Mouse (Mus musculus): ENCODE measurements at regions not wholly inside any gene's neighbourhood (a gene's known extent, or its start where the extent isn't known, plus 50 kb on each side); places are given as distances from the start of the nearest gene placed in this dataset.

- WGBS: 84% methylated on average over 4 of the region's 4 CpGs
- H3K4me2 ChIP-seq (ENCODE audit: low read depth, low read length): no peak overlapping the region
- ATAC-seq: no peak
These were observed 313.4 kb downstream of the Agtpbp1 start for GRCm38 (mm10) chr13:59271661-59272060.

GRCm38 (mm10) chr13:59266854-59267253 is 318.2 kb downstream of the Agtpbp1 start:
- Histone ChIP-seq H3K36me3 (ENCODE audit: control insufficient read depth, insufficient read depth, low read length) (no peaks in the 10 kb centered on the region), H3K27ac (ENCODE audit: low read length) (no peak overlapping the region), H3K4me2 (ENCODE audit: low read depth, low read length) (no peak overlapping the region), H3K4me3 (ENCODE audit: low read length) (no peak overlapping the region), H3K9me3 (ENCODE audit: control insufficient read depth, low read length) (no peaks in the 10 kb centered on the region), H3K9ac (ENCODE audit: low read depth, low read length) (no peak overlapping the region), H3K27me3 (replicated peaks; ENCODE audit: control insufficient read depth, insufficient read depth, low read length) (no peaks in the 10 kb centered on the region), H3K4me1 (ENCODE audit: control insufficient read depth, insufficient read depth, low read length) (no peaks in the 10 kb centered on the region)
- WGBS: 64% methylated on average over 4 of the region's 4 CpGs
- ATAC-seq: no peak

More at GRCm38 (mm10) chr13:59271661-59272060, 313.4 kb downstream of the Agtpbp1 start:
- H3K9me3 ChIP-seq (ENCODE audit: control insufficient read depth, low read length): no peaks in the 10 kb centered on the region
- H3K4me1 ChIP-seq (ENCODE audit: control insufficient read depth, insufficient read depth, low read length): no peaks in the 10 kb centered on the region
- no peaks in the 10 kb centered on the region for H3K27me3 ChIP-seq (replicated peaks; ENCODE audit: control insufficient read depth, insufficient read depth, low read length)
- H3K27ac ChIP-seq (ENCODE audit: low read length): no peak overlapping the region
- H3K9ac ChIP-seq (ENCODE audit: low read depth, low read length): no peak overlapping the region
- H3K36me3 ChIP-seq (ENCODE audit: control insufficient read depth, insufficient read depth, low read length): no peaks in the 10 kb centered on the region
- H3K4me3 ChIP-seq (ENCODE audit: low read length): no peak overlapping the region

DNA sequence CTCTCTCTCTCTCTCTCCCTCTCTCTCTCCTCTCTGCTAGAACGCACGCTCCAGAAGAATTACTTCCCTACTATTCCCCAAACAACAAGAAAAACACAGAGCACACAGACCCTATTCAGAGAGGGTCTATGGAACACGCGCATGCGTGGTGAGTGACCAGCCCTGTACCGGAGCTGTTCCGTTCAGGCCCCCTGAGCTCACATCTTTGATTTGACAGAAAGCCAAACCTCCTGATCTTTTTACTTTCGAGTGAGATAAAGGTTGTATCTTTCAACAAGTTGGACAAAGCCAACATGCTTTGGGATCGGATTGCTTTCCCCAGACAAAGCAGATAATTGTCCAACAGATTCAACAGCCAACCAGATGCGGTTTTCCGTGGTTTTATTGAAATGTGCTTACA is 320.9 kb downstream of the Agtpbp1 start:
- no peak overlapping the region for H3K4me2 ChIP-seq (ENCODE audit: low read depth, low read length)
- no peaks in the 10 kb centered on the region for H3K9me3 ChIP-seq (ENCODE audit: control insufficient read depth, low read length)
- H3K27me3 ChIP-seq (replicated peaks; ENCODE audit: control insufficient read depth, insufficient read depth, low read length): no peaks in the 10 kb centered on the region
- no peak for ATAC-seq
- no peak overlapping the region for H3K4me3 ChIP-seq (ENCODE audit: low read length)
- H3K4me1 ChIP-seq (ENCODE audit: control insufficient read depth, insufficient read depth, low read length): no peaks in the 10 kb centered on the region
- no peak overlapping the region for H3K9ac ChIP-seq (ENCODE audit: low read depth, low read length)
- no peak overlapping the region for H3K27ac ChIP-seq (ENCODE audit: low read length)
- H3K36me3 ChIP-seq (ENCODE audit: control insufficient read depth, insufficient read depth, low read length): no peaks in the 10 kb centered on the region
- 84% methylated on average over 11 of the region's 11 CpGs for WGBS

DNA sequence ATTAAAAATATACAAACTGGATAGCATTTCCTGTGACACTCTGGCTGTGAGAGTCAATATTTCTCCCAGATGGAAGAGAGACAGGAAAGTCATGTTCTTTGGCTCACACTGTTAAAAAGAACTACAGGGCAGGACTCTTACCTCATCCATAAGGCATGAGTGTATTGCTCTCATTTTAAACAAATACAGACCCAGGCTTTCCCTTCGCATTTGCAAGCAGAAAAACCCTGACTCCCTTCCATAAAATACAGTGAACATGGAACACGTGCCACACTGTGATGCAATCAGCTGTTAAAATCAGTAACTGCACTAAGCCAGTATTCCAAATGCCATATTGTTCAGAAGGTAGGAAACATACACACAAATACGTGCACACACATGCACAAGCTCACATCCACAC is 323.1 kb downstream of the Agtpbp1 start:
- no peaks in the 10 kb centered on the region for H3K27me3 ChIP-seq (replicated peaks; ENCODE audit: control insufficient read depth, insufficient read depth, low read length)
- H3K4me3 ChIP-seq (ENCODE audit: low read length): no peak overlapping the region
- H3K9ac ChIP-seq (ENCODE audit: low read depth, low read length): no peak overlapping the region
- H3K36me3 ChIP-seq (ENCODE audit: control insufficient read depth, insufficient read depth, low read length): no peaks in the 10 kb centered on the region
- no peaks in the 10 kb centered on the region for H3K9me3 ChIP-seq (ENCODE audit: control insufficient read depth, low read length)
- no peak for ATAC-seq
- no peak overlapping the region for H3K4me2 ChIP-seq (ENCODE audit: low read depth, low read length)
- 54% methylated on average over 3 of the region's 3 CpGs for WGBS
- H3K27ac ChIP-seq (ENCODE audit: low read length): no peak overlapping the region
- H3K4me1 ChIP-seq (ENCODE audit: control insufficient read depth, insufficient read depth, low read length): no peaks in the 10 kb centered on the region

GRCm38 (mm10) chr13:59255798-59256435 is 329.1 kb downstream of the Agtpbp1 start:
- Histone ChIP-seq H3K27me3 (replicated peaks; ENCODE audit: control insufficient read depth, insufficient read depth, low read length) (no peaks in the 10 kb centered on the region), H3K9ac (ENCODE audit: low read depth, low read length) (no peak overlapping the region), H3K4me3 (ENCODE audit: low read length) (no peak overlapping the region), H3K9me3 (ENCODE audit: control insufficient read depth, low read length) (no peaks in the 10 kb centered on the region), H3K4me1 (ENCODE audit: control insufficient read depth, insufficient read depth, low read length) (no peaks in the 10 kb centered on the region), H3K4me2 (ENCODE audit: low read depth, low read length) (no peak overlapping the region), H3K27ac (ENCODE audit: low read length) (no peak overlapping the region), H3K36me3 (ENCODE audit: control insufficient read depth, insufficient read depth, low read length) (no peaks in the 10 kb centered on the region)
- no peak for ATAC-seq
- 80% methylated on average over 12 of the region's 12 CpGs for WGBS

DNA sequence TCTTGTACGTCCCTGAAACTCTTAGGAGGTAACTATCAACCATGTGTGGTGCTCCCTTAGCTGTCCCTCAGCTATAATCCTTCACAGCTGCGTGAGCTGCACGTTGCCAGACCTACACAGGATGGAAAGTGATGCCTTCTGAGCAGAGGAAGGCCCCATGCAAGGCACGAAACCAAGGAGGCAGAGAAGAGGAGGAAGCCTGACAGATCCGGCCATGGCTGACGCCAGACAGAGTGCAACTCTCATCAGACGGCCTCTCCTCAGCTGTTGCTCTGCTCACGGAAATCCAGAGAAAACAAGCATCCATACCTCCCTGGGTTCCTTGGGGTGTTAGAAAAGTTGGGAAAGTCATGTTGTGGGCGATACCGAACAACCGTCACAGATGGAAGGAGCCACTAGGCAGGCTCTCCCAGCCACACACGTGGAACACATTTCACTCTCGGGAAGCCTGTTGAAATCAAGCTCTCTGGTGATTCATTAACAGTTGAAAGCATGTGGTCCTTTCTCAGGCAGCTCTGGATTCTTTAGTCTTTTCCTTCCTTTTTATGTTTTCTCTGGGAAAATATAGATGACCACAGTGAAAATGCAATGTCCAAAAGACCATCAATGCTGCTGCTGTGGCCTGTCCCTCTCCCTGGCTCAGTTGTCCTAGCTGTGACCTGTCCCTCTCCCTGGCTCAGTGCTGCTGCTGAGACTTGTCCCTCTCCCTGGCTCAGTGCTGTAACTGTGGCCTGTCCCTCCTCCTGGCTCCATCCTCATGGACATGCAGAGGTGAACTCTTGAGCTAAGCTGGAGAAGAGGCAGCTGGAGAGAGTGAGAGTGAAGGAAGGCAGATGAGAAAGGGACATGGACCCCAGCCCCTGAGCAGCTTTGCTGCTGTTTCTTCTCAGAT is 331.1 kb downstream of the Agtpbp1 start:
- no peak for ATAC-seq
- no peak overlapping the region for H3K27ac ChIP-seq (ENCODE audit: low read length)

GRCm38 (mm10) chr13:59251252-59252006 is 333.6 kb downstream of the Agtpbp1 start:
- Histone ChIP-seq H3K27ac (ENCODE audit: low read length) (no peak overlapping the region), H3K4me2 (ENCODE audit: low read depth, low read length) (no peak overlapping the region), H3K4me3 (ENCODE audit: low read length) (no peak overlapping the region), H3K36me3 (ENCODE audit: control insufficient read depth, insufficient read depth, low read length) (no peaks in the 10 kb centered on the region), H3K27me3 (replicated peaks; ENCODE audit: control insufficient read depth, insufficient read depth, low read length) (no peaks in the 10 kb centered on the region), H3K9me3 (ENCODE audit: control insufficient read depth, low read length) (no peaks in the 10 kb centered on the region), H3K4me1 (ENCODE audit: control insufficient read depth, insufficient read depth, low read length) (no peaks in the 10 kb centered on the region), H3K9ac (ENCODE audit: low read depth, low read length) (no peak overlapping the region)
- ATAC-seq: no peak
- WGBS: 58% methylated on average over 12 of the region's 12 CpGs

More for the DNA sequence above, 331.1 kb downstream of the Agtpbp1 start:
- Histone ChIP-seq H3K36me3 (ENCODE audit: control insufficient read depth, insufficient read depth, low read length) (no peaks in the 10 kb centered on the region), H3K27me3 (replicated peaks; ENCODE audit: control insufficient read depth, insufficient read depth, low read length) (no peaks in the 10 kb centered on the region), H3K9me3 (ENCODE audit: control insufficient read depth, low read length) (no peaks in the 10 kb centered on the region), H3K4me2 (ENCODE audit: low read depth, low read length) (no peak overlapping the region), H3K4me1 (ENCODE audit: control insufficient read depth, insufficient read depth, low read length) (no peaks in the 10 kb centered on the region), H3K9ac (ENCODE audit: low read depth, low read length) (no peak overlapping the region), H3K4me3 (ENCODE audit: low read length) (no peak overlapping the region)
- WGBS: 66% methylated on average over 13 of the region's 13 CpGs

- Histone ChIP-seq H3K4me3 (ENCODE audit: low read length) (no peak overlapping the region), H3K36me3 (ENCODE audit: control insufficient read depth, insufficient read depth, low read length) (no peaks in the 10 kb centered on the region), H3K27ac (ENCODE audit: low read length) (no peak overlapping the region), H3K4me1 (ENCODE audit: control insufficient read depth, insufficient read depth, low read length) (no peaks in the 10 kb centered on the region), H3K27me3 (replicated peaks; ENCODE audit: control insufficient read depth, insufficient read depth, low read length) (no peaks in the 10 kb centered on the region), H3K4me2 (ENCODE audit: low read depth, low read length) (no peak overlapping the region), H3K9me3 (ENCODE audit: control insufficient read depth, low read length) (no peaks in the 10 kb centered on the region), H3K9ac (ENCODE audit: low read depth, low read length) (no peak overlapping the region)
- ATAC-seq: no peak
- WGBS: 84% methylated on average over 9 of the region's 9 CpGs
These were observed 336.6 kb downstream of the Agtpbp1 start for GRCm38 (mm10) chr13:59248411-59248810.

- Histone ChIP-seq H3K9me3 (ENCODE audit: control insufficient read depth, low read length) (no peaks in the 10 kb centered on the region), H3K4me3 (ENCODE audit: low read length) (no peak overlapping the region), H3K36me3 (ENCODE audit: control insufficient read depth, insufficient read depth, low read length) (no peaks in the 10 kb centered on the region), H3K27me3 (replicated peaks; ENCODE audit: control insufficient read depth, insufficient read depth, low read length) (no peaks in the 10 kb centered on the region), H3K4me1 (ENCODE audit: control insufficient read depth, insufficient read depth, low read length) (no peaks in the 10 kb centered on the region), H3K27ac (ENCODE audit: low read length) (no peak overlapping the region), H3K9ac (ENCODE audit: low read depth, low read length) (no peak overlapping the region), H3K4me2 (ENCODE audit: low read depth, low read length) (no peak overlapping the region)
- WGBS: 83% methylated on average over 7 of the region's 7 CpGs
- ATAC-seq: no peak
These were observed 338.0 kb downstream of the Agtpbp1 start for GRCm38 (mm10) chr13:59246984-59247537.
